Mouse (Mus musculus): Measurements from ENCODE around the gene Ppp1r15a. TPM values are rescaled to one million over a fixed set of nuclear protein-coding genes. Genes with fewer than 3 reads are reported as not detected.

Ppp1r15a gene
- polyA plus RNA-seq, 1 experiment from 2014 or later: 61.6 TPM

DNA sequence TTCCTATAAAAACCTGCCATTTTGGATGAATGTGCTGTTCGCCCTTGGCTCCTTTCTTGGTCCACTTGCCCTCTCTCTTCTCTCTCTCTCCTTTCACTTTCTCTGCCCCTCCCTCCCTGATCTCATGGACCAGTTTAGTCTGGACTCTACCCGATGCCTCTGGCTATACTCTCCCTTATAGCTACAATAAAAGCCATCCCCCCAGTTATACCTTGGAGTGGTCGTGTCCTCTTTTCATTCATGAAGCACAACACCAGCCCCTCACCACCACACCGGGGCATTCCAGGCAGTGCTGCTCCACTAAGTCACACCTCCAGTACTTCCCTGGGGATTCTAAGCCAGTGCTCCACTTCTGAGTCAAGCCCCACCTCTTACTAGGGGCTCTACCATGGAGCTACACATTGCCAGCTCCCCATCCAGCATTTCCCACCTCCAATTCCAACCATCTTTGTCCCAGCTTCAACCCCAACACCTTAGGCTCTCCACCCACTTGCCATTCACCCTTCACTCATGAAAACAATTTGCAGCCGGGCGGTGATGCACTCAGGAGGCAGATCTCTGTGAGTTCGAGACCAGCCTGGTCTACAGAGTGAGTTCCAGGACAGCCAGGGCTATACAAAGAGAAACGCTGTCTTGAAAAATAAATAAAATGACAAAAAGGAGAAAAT lies 41.2 kb upstream of the Ppp1r15a start:
- H3K4me1 ChIP-seq (replicated peaks; ENCODE audit: control insufficient read depth, insufficient read depth, low read length): peaks cover 47% of the 10 kb centered on the region
- peak overlapping the region; percentile 95 for H3K27ac ChIP-seq (ENCODE audit: low read depth, low read length)
- ATAC-seq (replicated peaks; ENCODE audit: low FRiP score): no peak
- WGBS: 72% methylated on average over 8 of the region's 8 CpGs
- H3K4me2 ChIP-seq: peak overlapping the region; percentile 79
- H3K9me3 ChIP-seq (ENCODE audit: control insufficient read depth, low read length): no peaks in the 10 kb centered on the region
- H3K9ac ChIP-seq (ENCODE audit: low read depth, low read length): peak overlapping the region; percentile 67; the same call in 1 of the 2 replicates
- peak overlapping the region; percentile 43; the same call in 1 of the 2 replicates for H3K4me3 ChIP-seq (ENCODE audit: low read depth, low read length)
- H3K36me3 ChIP-seq (ENCODE audit: control insufficient read depth, insufficient read depth, low read length): no peaks in the 10 kb centered on the region
- DNase-seq (ENCODE audit: low spot score): no peak
- no peaks in the 10 kb centered on the region for H3K27me3 ChIP-seq (replicated peaks; ENCODE audit: control insufficient read depth, insufficient read depth, low read length)

GRCm38 (mm10) chr7:45565446-45565845 lies 39.4 kb upstream of the Ppp1r15a start:
- peaks cover 48% of the 10 kb centered on the region for H3K4me1 ChIP-seq (replicated peaks; ENCODE audit: control insufficient read depth, insufficient read depth, low read length)
- WGBS: 87% methylated on average over 9 of the region's 9 CpGs
- no peak overlapping the region for H3K27ac ChIP-seq (ENCODE audit: low read depth, low read length)
- H3K4me3 ChIP-seq (ENCODE audit: low read depth, low read length): no peak overlapping the region
- H3K4me2 ChIP-seq: no peak overlapping the region
- no peak overlapping the region for H3K9ac ChIP-seq (ENCODE audit: low read depth, low read length)
- ATAC-seq (replicated peaks; ENCODE audit: low FRiP score) (no peak), DNase-seq (ENCODE audit: low spot score) (no peak)
- H3K36me3 ChIP-seq (ENCODE audit: control insufficient read depth, insufficient read depth, low read length): no peaks in the 10 kb centered on the region
- H3K9me3 ChIP-seq (ENCODE audit: control insufficient read depth, low read length): no peaks in the 10 kb centered on the region
- no peaks in the 10 kb centered on the region for H3K27me3 ChIP-seq (replicated peaks; ENCODE audit: control insufficient read depth, insufficient read depth, low read length)

DNA sequence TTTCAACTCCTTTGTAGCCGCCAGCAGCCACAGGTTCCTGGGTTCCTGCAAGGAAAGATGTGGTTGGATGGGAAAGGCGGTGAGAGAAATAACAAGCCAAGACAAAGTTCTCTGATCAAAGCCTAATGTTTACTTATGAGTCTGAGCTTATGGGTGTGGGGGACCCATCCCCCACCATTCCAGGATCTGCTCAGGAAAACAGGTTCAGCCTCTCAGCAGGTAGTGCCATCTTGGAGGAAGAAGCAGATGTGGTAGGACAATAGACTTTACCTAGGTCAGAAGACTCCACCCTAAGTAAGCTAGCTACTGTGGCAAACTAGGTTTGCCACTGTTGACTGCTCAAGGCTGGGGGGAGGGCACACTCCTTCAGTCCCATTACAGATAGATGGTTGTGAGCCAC lies 38.7 kb upstream of the Ppp1r15a start:
- Histone ChIP-seq H3K4me1 (replicated peaks; ENCODE audit: control insufficient read depth, insufficient read depth, low read length) (peaks cover 48% of the 10 kb centered on the region), H3K27me3 (replicated peaks; ENCODE audit: control insufficient read depth, insufficient read depth, low read length) (no peaks in the 10 kb centered on the region), H3K9ac (ENCODE audit: low read depth, low read length) (no peak overlapping the region), H3K9me3 (ENCODE audit: control insufficient read depth, low read length) (no peaks in the 10 kb centered on the region), H3K4me2 (no peak overlapping the region), H3K36me3 (ENCODE audit: control insufficient read depth, insufficient read depth, low read length) (no peaks in the 10 kb centered on the region), H3K27ac (ENCODE audit: low read depth, low read length) (no peak overlapping the region), H3K4me3 (ENCODE audit: low read depth, low read length) (no peak overlapping the region)
- WGBS: 63% methylated on average over 2 of the region's 2 CpGs
- ATAC-seq (replicated peaks; ENCODE audit: low FRiP score) (no peak), DNase-seq (ENCODE audit: low spot score) (no peak)

DNA sequence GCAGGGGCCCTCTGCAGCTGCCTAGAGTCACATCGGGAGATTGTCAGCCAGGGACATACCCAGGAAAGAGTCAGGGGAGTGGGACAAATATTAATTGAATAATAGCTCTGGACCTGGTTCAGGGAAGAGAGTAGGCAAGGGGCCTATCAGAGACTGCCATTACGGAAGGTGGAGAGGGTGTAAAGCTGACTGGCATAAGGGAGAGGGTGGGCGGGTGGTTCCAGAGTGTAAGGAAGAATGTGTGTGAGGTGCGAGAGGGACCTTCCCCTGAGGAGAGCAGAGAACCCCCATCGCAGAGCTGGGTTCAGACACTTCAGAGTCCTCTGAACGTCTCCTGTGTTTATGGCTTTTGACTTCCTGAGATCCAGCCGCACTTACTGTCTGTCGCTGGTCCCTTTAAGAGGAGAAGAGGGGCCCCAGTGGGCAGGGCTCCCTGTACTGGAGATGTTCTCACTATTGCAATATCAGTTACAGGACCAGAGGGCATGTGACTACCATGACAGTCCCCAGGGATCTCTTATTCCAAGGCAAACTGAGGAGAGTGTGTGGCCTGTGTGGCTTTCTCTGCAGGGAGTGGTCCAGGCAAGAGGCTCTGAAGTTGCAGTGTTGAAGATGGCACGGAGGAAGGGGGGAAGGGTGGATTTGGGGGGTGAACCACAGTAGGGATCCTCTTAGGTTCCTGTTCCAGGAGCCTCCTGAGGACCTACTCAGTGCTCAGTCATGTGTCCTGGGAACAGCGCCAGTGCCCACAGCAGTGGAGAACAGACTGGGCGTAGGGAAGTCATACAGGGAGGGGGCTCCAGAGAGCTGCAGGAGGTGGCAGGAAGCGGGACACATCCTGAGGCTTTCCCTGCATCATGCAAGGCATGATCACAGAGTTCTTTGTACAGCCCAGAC lies 35.8 kb upstream of the Ppp1r15a start:
- no peak for DNase-seq (ENCODE audit: low spot score)
- peak overlapping the region; percentile 69 for H3K27ac ChIP-seq (ENCODE audit: low read depth, low read length)
- ATAC-seq (replicated peaks; ENCODE audit: low FRiP score): peak; percentile 74

GRCm38 (mm10) chr7:45560843-45561623 lies 35.0 kb upstream of the Ppp1r15a start:
- Histone ChIP-seq H3K9me3 (ENCODE audit: control insufficient read depth, low read length) (no peaks in the 10 kb centered on the region), H3K9ac (ENCODE audit: low read depth, low read length) (peak overlapping the region; percentile 59), H3K27ac (ENCODE audit: low read depth, low read length) (peak overlapping the region; percentile 69), H3K27me3 (replicated peaks; ENCODE audit: control insufficient read depth, insufficient read depth, low read length) (no peaks in the 10 kb centered on the region), H3K4me1 (replicated peaks; ENCODE audit: control insufficient read depth, insufficient read depth, low read length) (peaks cover 28% of the 10 kb centered on the region), H3K4me2 (peak overlapping the region; percentile 64), H3K4me3 (ENCODE audit: low read depth, low read length) (peak overlapping the region; percentile 36), H3K36me3 (ENCODE audit: control insufficient read depth, insufficient read depth, low read length) (no peaks in the 10 kb centered on the region)
- ATAC-seq (replicated peaks; ENCODE audit: low FRiP score): peak; percentile 74
- 18% methylated on average over 17 of the region's 17 CpGs for WGBS
- DNase-seq (ENCODE audit: low spot score): peak; percentile 78

More for the DNA sequence above, 35.8 kb upstream of the Ppp1r15a start:
- peak overlapping the region; percentile 36 for H3K4me3 ChIP-seq (ENCODE audit: low read depth, low read length)
- H3K9me3 ChIP-seq (ENCODE audit: control insufficient read depth, low read length): no peaks in the 10 kb centered on the region
- peaks cover 27% of the 10 kb centered on the region for H3K4me1 ChIP-seq (replicated peaks; ENCODE audit: control insufficient read depth, insufficient read depth, low read length)
- peak overlapping the region; percentile 59 for H3K9ac ChIP-seq (ENCODE audit: low read depth, low read length)
- no peaks in the 10 kb centered on the region for H3K36me3 ChIP-seq (ENCODE audit: control insufficient read depth, insufficient read depth, low read length)
- WGBS: 40% methylated on average over 12 of the region's 12 CpGs
- H3K4me2 ChIP-seq: peak overlapping the region; percentile 64
- no peaks in the 10 kb centered on the region for H3K27me3 ChIP-seq (replicated peaks; ENCODE audit: control insufficient read depth, insufficient read depth, low read length)

GRCm38 (mm10) chr7:45560241-45560640 lies 34.2 kb upstream of the Ppp1r15a start:
- ATAC-seq (replicated peaks; ENCODE audit: low FRiP score) (no peak), DNase-seq (ENCODE audit: low spot score) (no peak)
- Histone ChIP-seq H3K4me3 (ENCODE audit: low read depth, low read length) (no peak overlapping the region), H3K27ac (ENCODE audit: low read depth, low read length) (no peak overlapping the region), H3K36me3 (ENCODE audit: control insufficient read depth, insufficient read depth, low read length) (no peaks in the 10 kb centered on the region), H3K4me1 (replicated peaks; ENCODE audit: control insufficient read depth, insufficient read depth, low read length) (peaks cover 29% of the 10 kb centered on the region), H3K4me2 (peak overlapping the region; percentile 64), H3K27me3 (replicated peaks; ENCODE audit: control insufficient read depth, insufficient read depth, low read length) (no peaks in the 10 kb centered on the region), H3K9ac (ENCODE audit: low read depth, low read length) (no peak overlapping the region; the same call in 1 of the 2 replicates), H3K9me3 (ENCODE audit: control insufficient read depth, low read length) (no peaks in the 10 kb centered on the region)
- WGBS: 59% methylated on average over 7 of the region's 7 CpGs

GRCm38 (mm10) chr7:45558907-45559306 lies 32.8 kb upstream of the Ppp1r15a start:
- no peak overlapping the region for H3K27ac ChIP-seq (ENCODE audit: low read depth, low read length)
- H3K36me3 ChIP-seq (ENCODE audit: control insufficient read depth, insufficient read depth, low read length): no peaks in the 10 kb centered on the region
- peaks cover 29% of the 10 kb centered on the region for H3K4me1 ChIP-seq (replicated peaks; ENCODE audit: control insufficient read depth, insufficient read depth, low read length)
- no peaks in the 10 kb centered on the region for H3K27me3 ChIP-seq (replicated peaks; ENCODE audit: control insufficient read depth, insufficient read depth, low read length)
- WGBS: 55% methylated on average over 6 of the region's 6 CpGs
- ATAC-seq (replicated peaks; ENCODE audit: low FRiP score): no peak
- H3K4me3 ChIP-seq (ENCODE audit: low read depth, low read length): no peak overlapping the region
- no peaks in the 10 kb centered on the region for H3K9me3 ChIP-seq (ENCODE audit: control insufficient read depth, low read length)
- no peak for DNase-seq (ENCODE audit: low spot score)
- no peak overlapping the region for H3K9ac ChIP-seq (ENCODE audit: low read depth, low read length)
- H3K4me2 ChIP-seq: no peak overlapping the region

DNA sequence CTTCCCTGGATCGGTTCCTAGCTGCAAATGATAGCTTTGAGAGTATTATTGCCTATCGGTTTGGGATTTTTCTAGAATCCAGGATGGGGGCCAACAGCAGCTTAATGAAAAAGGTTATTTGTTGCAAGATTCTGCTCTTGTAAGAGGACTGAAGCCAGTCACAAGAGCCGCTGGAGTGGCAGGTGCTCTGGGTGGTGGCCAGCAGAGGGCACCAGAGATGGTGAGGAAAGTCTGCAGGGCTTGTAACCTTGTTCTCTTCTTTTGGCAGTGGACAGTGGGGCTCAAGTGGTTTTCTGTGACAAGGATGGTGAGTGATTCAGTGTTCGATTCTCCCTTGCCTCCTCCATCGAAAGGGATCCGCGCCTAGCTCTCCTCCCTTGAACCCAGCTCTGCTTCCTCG lies 29.7 kb upstream of the Ppp1r15a start:
- no peak overlapping the region for H3K4me3 ChIP-seq (ENCODE audit: low read depth, low read length)
- H3K27ac ChIP-seq (ENCODE audit: low read depth, low read length): no peak overlapping the region
- peaks cover 16% of the 10 kb centered on the region for H3K4me1 ChIP-seq (replicated peaks; ENCODE audit: control insufficient read depth, insufficient read depth, low read length)
- no peak overlapping the region for H3K9ac ChIP-seq (ENCODE audit: low read depth, low read length)
- H3K36me3 ChIP-seq (ENCODE audit: control insufficient read depth, insufficient read depth, low read length): no peaks in the 10 kb centered on the region
- no peaks in the 10 kb centered on the region for H3K9me3 ChIP-seq (ENCODE audit: control insufficient read depth, low read length)
- H3K4me2 ChIP-seq: no peak overlapping the region
- peak; percentile 74 for DNase-seq (ENCODE audit: low spot score)
- WGBS: 22% methylated on average over 8 of the region's 8 CpGs
- ATAC-seq (replicated peaks; ENCODE audit: low FRiP score): peak; percentile 58
- no peaks in the 10 kb centered on the region for H3K27me3 ChIP-seq (replicated peaks; ENCODE audit: control insufficient read depth, insufficient read depth, low read length)
